Mouse (Mus musculus): ENCODE results near the gene Gm2030.
"Not testable (repeated sequence)": the region's sequence is repeated elsewhere in the genome, so short reads cannot be mapped to it uniquely, and the experiment has no call there.

The Gm2030 gene

DNA sequence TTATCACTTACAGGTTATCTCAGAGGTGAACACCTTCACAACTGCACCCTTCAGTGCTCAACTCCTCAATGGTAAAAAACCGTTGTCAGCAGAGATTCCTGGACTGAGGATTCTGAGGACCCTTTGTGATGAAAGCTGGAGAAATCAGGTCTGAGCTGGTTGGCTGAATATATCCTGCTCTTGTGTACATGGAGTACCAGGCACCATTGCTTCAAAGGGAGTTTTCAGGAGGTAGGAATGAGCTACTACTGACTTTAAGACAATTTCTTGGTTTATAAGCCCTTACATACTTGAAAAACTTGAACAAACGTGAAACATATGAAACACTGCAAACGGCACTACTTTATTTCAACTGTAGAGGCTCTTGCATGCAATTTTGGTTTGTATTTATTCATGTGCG lies at the start of gene Gm2030:
Gene Gm2030 (minus strand): TSS at position 101 of the 400 bp plus-strand sequence.
- not testable (repeated sequence) for DNase-seq

Measured in right cerebral cortex, postnatal 14 days (tissue).